ENCODE assay signal across 8 mouse cellular contexts in genomic region chr11:3288521-3289301, GRCm38 (mm10). TPM values are rescaled to one million over a fixed set of nuclear protein-coding genes. Genes with fewer than 3 reads are reported as not detected.
DNase-seq lines count a peak whose midpoint lies in the region; ATAC-seq and TF ChIP-seq lines count a peak whose summit lies in the region.

Gene Patz1 (plus strand): TSS chr11:3288874.

- ATAC-seq in hindbrain, embryonic 15.5 days (ENCODE audit: low FRiP score, low read depth): peak; percentile 12

- H3K9ac ChIP-seq in hindbrain, embryonic 15.5 days: peak within 1 kb of the TSS; percentile 98

- peaks cover 51% of the 10 kb centered on the region for H3K4me1 ChIP-seq in hindbrain, embryonic 15.5 days (replicated peaks)

- no peak for TF ChIP-seq CTCF in gastrocnemius, adult 2 months (IDR thresholded peaks at IDR 0.05)

- H3K4me2 ChIP-seq in hindbrain, embryonic 15.5 days: peak within 1 kb of the TSS; percentile 98

- H3K27me3 ChIP-seq in hindbrain, embryonic 15.5 days: no peaks in the 10 kb centered on the region

- H3K36me3 ChIP-seq in hindbrain, embryonic 15.5 days: 0 out of 2 replicates have a peak, but pooled peaks cover 3% of the 10 kb centered on the region

- H3K27ac ChIP-seq in gastrocnemius, adult 2 months: peak within 1 kb of the TSS; percentile 99
- H3K27ac ChIP-seq in hindbrain, embryonic 15.5 days (replicated peaks): peak within 1 kb of the TSS; percentile 100

- H3K9me3 ChIP-seq in hindbrain, embryonic 15.5 days: no peaks in the 10 kb centered on the region

- intact Hi-C loops in gastrocnemius, adult 2 months (cut with DNase I): loop anchor here (1.0 kb wide), 1 partner anchor 22 kb away; the partner anchor contains the start of gene Drg1

- DNase-seq in layer of hippocampus, adult 11-12 months (ENCODE audit: low spot score): peak; percentile 57
- no peak for DNase-seq in layer of hippocampus, adult 9-10 months (ENCODE audit: low spot score)
- DNase-seq in cerebellum, postnatal 10 days: peak; percentile 82 to 84
- peak; percentile 63 for DNase-seq in gastrocnemius, adult 2 months
- DNase-seq in layer of hippocampus, postnatal 36 days: no peak
- DNase-seq in lung, postnatal 14 days: peak; percentile 61
- DNase-seq in retina, postnatal 1 day: peak; percentile 77

- WGBS in hindbrain, embryonic 15.5 days: under 1% methylated on average over 41 of the region's 41 CpGs

- peak within 1 kb of the TSS; percentile 94 for H3K4me3 ChIP-seq in gastrocnemius, adult 2 months
- H3K4me3 ChIP-seq in hindbrain, embryonic 15.5 days: peak within 1 kb of the TSS; percentile 90

RNA-seq across cellular contexts. Expression of gene Patz1, which starts in this region (rescaled TPM):
- total RNA-seq in gastrocnemius, adult 2 months (2021): 10 to 100 TPM; 11.9 to 17.2 TPM
- 51.9 and 54.3 TPM in 2 replicates for polyA plus RNA-seq in hindbrain, embryonic 15.5 days (2015; fragmentation: Nextera tagmentation; extraction: Ambion mirVana)
- total RNA-seq in layer of hippocampus, postnatal 36 days (2021): 10 to 100 TPM; 52.1 to 54.1 TPM

Comparison
In these comparisons a context has a peak if more than half of its experiments do, and no peak if none do; other contexts are left out.
1. DNase-seq: peak in layer of hippocampus, adult 11-12 months (single experiment), cerebellum, postnatal 10 days (2 of 2), gastrocnemius, adult 2 months (single experiment), lung, postnatal 14 days (single experiment) and retina, postnatal 1 day (single experiment); none in layer of hippocampus, adult 9-10 months (single experiment) and layer of hippocampus, postnatal 36 days (0 of 2).